Mouse (Mus musculus) adrenal gland (tissue): Measurements from ENCODE around the gene Brca2.

Experiments used
- intact Hi-C: fragments of 180-260 bp; cut with DNase I; formaldehyde crosslinking; loops from one replicate; pipeline ENCODE4 v1.15.1; 2025

Brca2 gene

GRCm38 (mm10) chr5:150561783-150562182, 39.4 kb downstream of the Brca2 start:
- intact Hi-C loops = no loop called here

DNA sequence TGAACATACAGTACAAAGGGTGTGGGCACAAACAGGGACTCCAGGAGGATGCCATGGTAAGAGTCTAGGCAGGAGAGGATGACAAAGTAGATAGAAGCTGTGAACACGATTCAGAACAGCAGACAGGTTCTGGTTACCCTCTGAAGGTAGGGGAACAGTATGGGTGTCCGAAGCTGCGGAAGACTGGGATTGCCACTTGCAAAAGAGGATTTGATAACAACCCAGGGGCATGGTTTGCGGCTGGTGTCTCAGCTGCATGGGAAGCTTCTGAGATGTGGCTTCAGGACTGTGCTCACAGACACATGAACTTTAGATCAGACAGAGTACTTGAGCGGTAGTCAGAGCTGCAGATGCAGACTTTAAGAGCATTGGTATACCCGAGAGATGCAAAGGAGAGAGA, 42.0 kb downstream of the Brca2 start:
- intact Hi-C loops = no loop called here

GRCm38 (mm10) chr5:150566226-150566625, 43.8 kb downstream of the Brca2 start:
- intact Hi-C loops = no loop called here

DNA sequence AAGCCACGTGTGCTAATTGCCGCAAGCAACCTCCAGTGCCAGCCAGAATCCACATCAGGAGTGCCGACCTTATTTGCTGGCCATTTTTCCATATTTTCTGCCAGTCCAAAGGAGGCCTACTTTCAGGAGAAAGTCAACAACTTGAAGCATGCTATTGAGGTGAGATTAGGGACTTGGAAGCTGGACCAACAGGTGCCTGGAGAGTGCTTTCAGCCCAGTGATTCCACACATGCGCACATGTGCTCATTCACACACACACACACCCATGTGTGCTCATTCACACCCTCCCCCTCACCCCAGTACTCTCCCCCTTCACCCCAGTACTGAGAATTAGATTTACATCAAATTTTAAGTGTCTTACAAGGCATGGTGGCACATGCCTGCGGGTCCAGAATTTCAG, 44.5 kb downstream of the Brca2 start:
- intact Hi-C loops = no loop called here

DNA sequence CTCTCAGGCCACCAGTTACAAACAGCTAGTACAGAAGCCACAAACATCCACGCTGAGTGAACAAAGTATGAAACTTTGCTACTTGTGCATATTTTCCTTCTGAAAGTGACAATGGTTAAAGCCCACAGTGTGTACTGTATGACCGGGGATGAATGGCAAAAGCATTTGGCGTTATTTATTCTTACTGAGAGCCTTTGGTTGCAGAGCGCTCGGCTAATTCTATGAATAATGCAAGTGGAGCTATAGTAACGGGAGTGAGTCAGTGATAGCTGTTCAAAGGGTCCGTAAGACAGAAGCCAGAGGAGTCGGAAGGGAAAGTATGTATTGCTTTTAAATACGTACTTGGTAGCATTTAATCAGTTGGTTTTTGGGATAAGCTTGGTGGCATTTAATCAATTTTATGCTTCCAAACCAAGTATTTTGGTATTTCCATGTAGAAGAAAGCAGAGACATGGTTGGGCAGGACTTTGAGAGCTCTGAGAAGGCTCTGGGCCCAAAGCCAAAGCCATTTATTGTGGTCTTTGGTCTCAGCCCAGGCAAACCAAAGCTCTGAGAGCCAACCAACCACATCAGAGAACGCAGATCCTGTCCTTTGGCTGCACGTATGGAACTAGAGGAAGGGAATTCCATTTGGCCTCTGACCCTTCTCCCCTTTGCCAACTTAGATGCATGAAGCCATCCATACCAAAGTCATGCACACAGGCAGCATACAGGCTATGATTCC, 48.2 kb downstream of the Brca2 start:
- intact Hi-C loops = no loop called here

- intact Hi-C loops = no loop called here
Observed at GRCm38 (mm10) chr5:150574403-150574802, 52.0 kb downstream of the Brca2 start.

DNA sequence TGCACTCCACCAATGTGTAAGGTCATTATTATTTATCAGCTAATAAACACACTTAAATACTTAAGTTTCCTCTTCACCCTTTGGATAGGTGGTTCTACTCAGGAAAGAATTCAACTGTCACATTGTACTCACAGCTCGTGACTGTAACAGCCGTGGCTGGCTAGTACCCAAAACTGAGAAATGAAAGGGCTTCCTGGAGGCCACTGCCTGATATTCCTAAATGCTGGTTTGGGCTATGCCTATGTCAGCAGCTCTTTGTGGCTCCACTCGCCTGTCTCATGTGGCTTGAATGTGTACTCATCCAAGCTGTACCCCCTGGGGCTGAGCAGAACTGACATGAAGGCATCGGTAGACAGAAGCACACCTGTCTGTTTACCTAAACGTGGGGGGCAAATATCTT, 52.5 kb downstream of the Brca2 start:
- intact Hi-C loops = no loop called here

DNA sequence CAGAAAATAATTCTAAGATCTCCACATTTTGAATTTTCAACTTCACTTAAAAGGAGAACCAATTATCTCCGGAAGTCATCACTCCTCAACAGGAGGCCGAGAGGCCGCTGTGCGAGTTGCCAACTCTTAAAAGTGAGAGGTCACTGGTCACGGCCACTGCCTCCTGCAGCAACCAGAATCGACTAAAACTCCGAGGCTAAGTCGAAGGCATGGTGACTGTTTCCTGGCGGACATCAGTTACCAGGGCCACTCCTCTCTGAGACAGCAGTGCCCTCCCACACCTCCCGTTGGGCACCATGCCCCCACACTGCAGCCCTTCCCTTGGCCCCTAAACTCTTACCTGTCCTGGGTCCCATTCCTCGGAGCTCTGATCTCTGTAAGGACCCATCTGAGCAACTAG, 54.4 kb downstream of the Brca2 start:
- intact Hi-C loops = no loop called here

- intact Hi-C loops = no loop called here
Observed at GRCm38 (mm10) chr5:150578613-150579171, 56.3 kb downstream of the Brca2 start.

DNA sequence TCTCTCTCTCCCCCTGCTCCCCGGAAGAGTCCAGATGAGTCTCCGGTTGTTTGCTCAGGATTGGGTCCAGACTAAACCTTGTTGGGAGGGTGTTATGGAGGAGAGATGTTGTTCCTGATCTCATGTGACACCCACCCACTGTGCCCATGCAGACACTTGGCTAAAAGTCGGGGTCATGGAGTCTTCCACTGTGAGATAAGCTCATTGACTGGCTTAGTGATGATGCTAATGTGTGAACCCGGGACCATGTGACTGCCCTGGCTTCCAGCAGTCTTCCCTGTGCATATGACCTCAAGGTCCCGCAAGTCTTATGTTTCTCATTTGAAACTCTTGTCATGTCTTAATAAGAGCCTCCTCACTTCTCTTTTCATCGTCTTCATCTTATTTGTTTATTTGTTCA, 58.8 kb downstream of the Brca2 start:
- intact Hi-C loops = no loop called here

GRCm38 (mm10) chr5:150583181-150583580, 60.8 kb downstream of the Brca2 start:
- intact Hi-C loops = no loop called here

DNA sequence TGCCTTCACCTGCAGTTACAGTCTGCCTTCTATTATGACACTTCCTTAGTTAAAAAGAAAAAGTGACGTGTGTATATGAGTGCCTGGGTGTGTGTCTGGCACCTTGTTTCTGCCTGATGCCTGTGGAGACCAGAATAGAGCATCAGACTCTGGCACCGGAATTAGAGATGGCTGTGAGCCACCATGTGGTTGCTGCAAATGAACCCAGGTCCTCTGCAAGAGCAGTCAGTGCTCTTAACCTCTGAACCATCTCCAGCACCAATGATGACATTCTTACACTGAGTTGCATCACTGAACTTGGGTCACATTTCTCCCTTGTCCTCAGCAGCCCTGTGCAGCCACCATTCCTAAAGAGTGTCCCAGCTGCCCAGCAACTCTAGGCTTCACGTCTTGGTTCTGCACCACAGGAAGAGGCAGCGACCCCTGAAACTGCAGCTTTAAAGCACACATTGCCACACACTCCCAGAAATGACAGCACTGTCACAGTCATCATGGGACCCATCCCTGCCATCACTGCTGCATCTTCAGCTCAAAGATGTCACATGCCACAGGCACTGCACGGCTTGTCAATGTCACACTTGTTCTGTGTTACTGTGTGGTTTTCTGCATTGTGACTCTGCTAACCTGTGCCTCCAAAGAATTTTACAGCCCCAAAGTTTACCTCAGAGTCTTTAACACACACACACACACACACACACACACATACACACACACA, 61.3 kb downstream of the Brca2 start:
- intact Hi-C loops = no loop called here

DNA sequence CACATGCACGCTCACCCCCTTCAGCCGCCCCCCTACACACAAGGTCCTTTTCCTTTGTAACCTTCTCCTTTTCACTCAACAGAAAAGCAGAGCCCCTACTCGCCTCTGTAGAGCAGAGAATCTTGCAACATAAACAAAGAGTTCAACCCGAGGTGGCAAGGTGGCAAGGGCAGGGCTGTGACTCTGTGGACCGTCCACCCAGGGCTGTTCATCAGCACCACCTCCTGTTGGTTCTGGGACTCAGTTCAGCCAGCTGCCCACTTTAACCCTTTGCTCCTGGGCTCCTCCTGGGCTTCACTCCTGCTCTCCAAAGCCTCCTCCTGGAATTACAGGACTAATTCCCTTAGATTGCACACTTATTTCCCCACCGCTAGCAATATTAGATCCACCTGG, 61.9 kb downstream of the Brca2 start:
- intact Hi-C loops = no loop called here

- intact Hi-C loops = loop anchor here (5.0 kb wide), 1 partner anchor 68 kb away; the partner anchor contains the start of gene Brca2
Observed at GRCm38 (mm10) chr5:150589945-150590344, 67.5 kb downstream of the Brca2 start.

GRCm38 (mm10) chr5:150592186-150592903, 69.9 kb downstream of the Brca2 start:
- intact Hi-C loops = loop anchor here (5.0 kb wide), 1 partner anchor 70 kb away; the partner anchor contains the start of gene Brca2

DNA sequence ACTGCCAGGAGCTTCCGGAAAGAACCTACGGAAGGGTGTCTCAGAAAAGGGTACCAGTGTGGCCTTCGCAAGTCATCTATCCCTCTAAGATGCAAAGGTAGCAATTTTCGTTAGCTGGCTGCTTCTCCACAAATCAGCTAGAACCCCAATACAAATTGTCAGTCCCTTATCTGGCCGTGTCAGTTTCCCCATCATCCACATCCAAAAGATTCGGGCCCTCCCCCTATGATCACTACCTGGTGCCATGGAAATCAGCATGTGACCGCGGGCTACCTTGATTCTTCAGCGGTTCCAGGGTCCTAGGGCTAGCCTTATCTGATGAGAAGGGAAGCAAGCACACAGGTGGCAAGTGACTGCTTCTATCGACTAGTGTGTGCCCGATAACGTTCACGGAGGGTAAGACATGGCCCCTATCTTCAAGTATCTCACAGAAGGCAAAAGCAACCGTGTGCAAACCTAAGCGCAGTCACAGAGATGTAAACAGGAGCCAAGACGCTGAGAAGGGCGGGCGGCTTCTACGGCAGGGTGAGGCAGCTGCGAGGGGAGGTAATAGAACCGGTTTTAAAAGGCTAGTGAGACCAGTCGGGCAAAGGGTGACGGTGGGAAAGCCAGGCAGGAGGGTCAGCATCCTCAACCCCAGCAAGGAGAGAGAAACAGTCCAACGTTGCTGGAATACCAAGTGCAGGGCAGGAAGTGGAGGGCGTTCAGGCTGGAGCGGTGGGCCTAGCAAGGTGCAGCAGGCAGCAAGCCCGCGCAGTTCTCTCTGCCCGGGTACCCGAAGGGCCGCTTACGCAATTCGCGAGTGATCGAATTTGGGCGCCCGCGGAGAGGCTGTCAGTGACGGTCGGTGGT, 70.7 kb downstream of the Brca2 start:
- intact Hi-C loops = loop anchor here (5.0 kb wide), 1 partner anchor 71 kb away; the partner anchor contains the start of gene Brca2

DNA sequence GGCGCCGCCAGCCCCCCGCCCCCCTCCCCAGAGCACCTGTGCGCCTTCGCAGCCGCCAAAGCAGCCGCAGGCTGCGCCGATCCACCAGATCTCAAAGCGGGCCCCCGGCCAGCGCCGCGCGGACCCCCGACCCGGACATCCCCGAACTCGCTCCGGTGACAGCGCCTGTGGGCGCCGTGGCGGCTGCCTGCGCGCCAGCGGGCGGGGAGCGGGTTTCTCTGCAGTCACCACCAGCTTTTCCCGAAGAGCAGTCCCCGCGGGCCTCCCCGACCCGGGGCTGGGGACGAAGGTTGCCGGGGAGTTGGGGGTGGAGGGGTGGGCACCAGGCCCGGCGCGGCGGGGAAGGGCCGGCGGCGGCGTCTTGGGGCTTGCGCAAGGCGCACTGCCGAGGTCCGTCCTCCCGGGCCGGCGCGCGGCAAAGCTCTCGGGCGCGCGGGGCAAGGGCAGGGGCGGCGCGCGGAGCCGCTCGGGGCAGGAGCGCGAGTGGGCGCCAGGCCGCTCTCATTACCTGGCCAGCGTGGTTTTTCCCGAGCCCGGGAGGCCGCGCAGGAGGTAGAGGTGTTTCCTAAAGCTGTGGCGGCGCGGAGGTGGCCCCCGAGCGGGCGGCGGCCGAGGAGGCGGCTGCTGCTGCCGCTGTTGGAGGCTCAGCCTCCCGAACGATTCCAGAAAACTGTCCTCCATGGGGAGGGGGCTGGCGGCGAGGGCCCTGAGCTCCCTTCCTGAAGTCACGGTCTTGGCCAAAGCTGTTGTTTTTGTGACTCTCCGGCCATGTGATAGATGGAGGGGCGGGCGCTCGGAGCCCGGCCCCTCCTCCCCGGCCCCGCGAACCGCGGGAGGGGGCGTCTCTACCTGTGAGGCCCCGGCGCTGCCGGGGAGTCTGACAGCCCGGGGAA, 71.6 kb downstream of the Brca2 start:
- intact Hi-C loops = loop anchor here (5.0 kb wide), 1 partner anchor 72 kb away; the partner anchor contains the start of gene Brca2

DNA sequence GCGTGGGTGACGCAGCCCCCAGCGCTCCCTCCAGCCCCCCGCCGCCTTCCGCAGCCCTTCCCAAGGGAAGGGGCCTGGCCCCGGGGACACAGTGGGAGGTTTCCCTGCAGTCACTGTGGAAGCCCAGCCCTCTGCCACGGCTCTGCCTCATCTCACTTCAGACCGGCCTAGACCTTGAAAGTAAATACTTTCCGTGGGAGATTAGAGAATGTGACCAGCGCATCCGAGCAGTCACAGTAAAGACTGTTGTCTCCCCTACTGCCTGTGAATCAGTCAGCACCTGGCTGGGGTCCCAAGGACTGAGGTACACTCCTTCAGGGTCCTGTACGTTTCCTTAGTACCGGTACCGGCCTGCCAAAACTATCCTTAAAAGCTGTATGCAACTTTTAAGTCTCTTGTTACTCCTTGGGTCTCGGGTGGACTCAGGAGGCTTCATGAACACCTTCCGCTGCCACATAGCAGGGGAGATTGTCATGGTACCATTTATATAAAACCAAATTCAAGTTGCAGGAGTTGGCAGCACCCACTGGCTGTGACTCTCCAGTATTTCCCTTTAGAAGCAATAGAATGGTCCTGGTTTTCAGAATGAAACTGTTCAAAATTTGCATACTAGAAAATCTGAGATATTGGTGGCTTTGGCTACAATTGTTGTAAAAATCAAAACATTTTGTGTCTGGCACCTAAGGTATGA, 72.4 kb downstream of the Brca2 start:
- intact Hi-C loops = loop anchor here (5.0 kb wide), 1 partner anchor 72 kb away; the partner anchor contains the start of gene Brca2
